Mouse (Mus musculus) stomach, embryonic 14.5 days (tissue): ENCODE data around the gene Pdx1. TPM values are rescaled to one million over a fixed set of nuclear protein-coding genes. Genes with fewer than 3 reads are reported as not detected.

ENCODE experiments used
- ATAC-seq: fragments of 200-750 bp; cut with Nextera tagmentation; 2 replicates; pipeline ENCODE4 v1.8.0; 2017; ENCODE audit warnings: low read depth, moderate TSS enrichment; ENCODE audit not compliant: insufficient number of reproducible peaks, insufficient read depth, low FRiP score
- H3K27ac ChIP-seq: fragments of 300-500 bp; sonication (generic); 2 replicates; pipeline ENCODE4 v1.5.1; 2014; ENCODE audit warnings: mild to moderate bottlenecking, low read length, moderate library complexity, mixed read lengths
- H3K27me3 ChIP-seq: fragments of 300-500 bp; sonication (generic); 2 replicates; pipeline ENCODE4 v1.6.1; 2014; ENCODE audit warnings: low read length, control low read depth, mixed read lengths; ENCODE audit not compliant: control insufficient read depth, insufficient read depth
- H3K36me3 ChIP-seq: fragments of 300-500 bp; sonication (generic); 2 replicates; pipeline ENCODE4 v1.6.1; 2014; ENCODE audit warnings: mild to moderate bottlenecking, control low read depth, low read length, moderate library complexity, mixed read lengths; ENCODE audit not compliant: control insufficient read depth, insufficient read depth
- H3K4me1 ChIP-seq: fragments of 300-500 bp; sonication (generic); 2 replicates; pipeline ENCODE4 v1.6.1; 2014; ENCODE audit warnings: low read length, control low read depth, mixed read lengths; ENCODE audit not compliant: control insufficient read depth, insufficient read depth
- H3K4me2 ChIP-seq: fragments of 300-500 bp; sonication (generic); replicated peaks from 2 replicates; pipeline ENCODE4 v1.6.1; 2014; ENCODE audit warnings: low read depth, low read length, control low read depth
- H3K4me3 ChIP-seq: fragments of 300-500 bp; sonication (generic); 2 replicates; pipeline ENCODE4 v1.5.1; 2014; ENCODE audit warnings: low read depth, low read length, control low read depth
- H3K9ac ChIP-seq: fragments of 300-500 bp; sonication (generic); replicated peaks from 2 replicates; pipeline ENCODE4 v1.6.1; 2014; ENCODE audit warnings: low read depth, mild to moderate bottlenecking, control low read depth, low read length, moderate library complexity, mixed read lengths
- H3K9me3 ChIP-seq: fragments of 300-500 bp; sonication (generic); 2 replicates; pipeline ENCODE4 v1.6.1; 2016; ENCODE audit warnings: low read depth, low read length, control low read depth; ENCODE audit not compliant: control insufficient read depth
- WGBS: fragments of 180-500 bp; shearing (Covaris S2); extraction: QIAGEN DNeasy Blood & Tissue Kit; methylation state at CpG from one replicate; pipeline ENCODE4 v1.1.7; 2014; 5-methylcytosine and 5-hydroxymethylcytosine counted together
- polyA plus RNA-seq: library from polyadenylated mRNA; unstranded; fragments of >200 nt; fragmentation: Nextera tagmentation; extraction: Ambion mirVana; gene quantifications from 2 replicates; pipeline ENCODE4 v1.2.1, GENCODE M21; 2014

Pdx1 gene
- polyA plus RNA-seq, 1 experiment from 2014 or later, result 3.4 TPM

- Histone ChIP-seq H3K4me1 (no peaks in the 10 kb centered on the region), H3K27ac (no peak overlapping the region), H3K9ac (no peak overlapping the region), H3K36me3 (no peaks in the 10 kb centered on the region), H3K4me2 (peak overlapping the region; percentile 22; the same call in 1 of the 2 replicates), H3K27me3 (peaks cover 71% of the 10 kb centered on the region), H3K4me3 (peak overlapping the region; percentile 13), H3K9me3 (no peaks in the 10 kb centered on the region)
- 1% methylated on average over 48 of the region's 48 CpGs for WGBS
- ATAC-seq, result no peak
Measured at GRCm38 (mm10) chr5:147274174-147275141, 4.7 kb downstream of the Pdx1 start.

GRCm38 (mm10) chr5:147275761-147276160, 6.0 kb downstream of the Pdx1 start:
- no peak for ATAC-seq
- Histone ChIP-seq H3K27me3 (peaks cover 65% of the 10 kb centered on the region), H3K4me1 (no peaks in the 10 kb centered on the region), H3K4me2 (no peak overlapping the region), H3K36me3 (no peaks in the 10 kb centered on the region), H3K9me3 (no peaks in the 10 kb centered on the region), H3K4me3 (no peak overlapping the region), H3K9ac (no peak overlapping the region), H3K27ac (no peak overlapping the region)
- WGBS, result 14% methylated on average over 3 of the region's 3 CpGs

GRCm38 (mm10) chr5:147276701-147277546, 7.2 kb downstream of the Pdx1 start:
- H3K9me3 ChIP-seq, result no peaks in the 10 kb centered on the region
- no peak overlapping the region for H3K27ac ChIP-seq
- no peak for ATAC-seq
- no peaks in the 10 kb centered on the region for H3K36me3 ChIP-seq
- H3K4me3 ChIP-seq, result no peak overlapping the region
- H3K4me2 ChIP-seq, result no peak overlapping the region; the same call in 1 of the 2 replicates
- H3K27me3 ChIP-seq, result peaks cover 58% of the 10 kb centered on the region
- WGBS, result 3% methylated on average over 18 of the region's 18 CpGs
- no peaks in the 10 kb centered on the region for H3K4me1 ChIP-seq
- H3K9ac ChIP-seq, result no peak overlapping the region

GRCm38 (mm10) chr5:147277547-147277925, 7.8 kb downstream of the Pdx1 start:
- WGBS, result 1% methylated on average over 13 of the region's 13 CpGs

GRCm38 (mm10) chr5:147284365-147284764, 14.6 kb downstream of the Pdx1 start:
- Histone ChIP-seq H3K27me3 (peaks cover 10% of the 10 kb centered on the region; the same call in 1 of the 2 replicates), H3K4me2 (no peak overlapping the region), H3K9me3 (no peaks in the 10 kb centered on the region), H3K36me3 (no peaks in the 10 kb centered on the region), H3K27ac (no peak overlapping the region), H3K9ac (no peak overlapping the region), H3K4me3 (no peak overlapping the region), H3K4me1 (no peaks in the 10 kb centered on the region)
- ATAC-seq, result no peak
- 77% methylated on average over 4 of the region's 4 CpGs for WGBS

More at GRCm38 (mm10) chr5:147277547-147277925, 7.8 kb downstream of the Pdx1 start:
- no peaks in the 10 kb centered on the region for H3K36me3 ChIP-seq
- H3K4me2 ChIP-seq, result no peak overlapping the region
- no peaks in the 10 kb centered on the region for H3K4me1 ChIP-seq
- no peak overlapping the region for H3K4me3 ChIP-seq
- H3K27ac ChIP-seq, result no peak overlapping the region
- no peak overlapping the region for H3K9ac ChIP-seq
- ATAC-seq, result no peak
- peaks cover 52% of the 10 kb centered on the region for H3K27me3 ChIP-seq
- H3K9me3 ChIP-seq, result no peaks in the 10 kb centered on the region

GRCm38 (mm10) chr5:147291764-147292505, 22.2 kb downstream of the Pdx1 start:
- Histone ChIP-seq H3K27ac (no peak overlapping the region; the same call in 1 of the 2 replicates), H3K27me3 (peaks cover 19% of the 10 kb centered on the region), H3K36me3 (no peaks in the 10 kb centered on the region), H3K4me1 (peaks cover 10% of the 10 kb centered on the region; the same call in 1 of the 2 replicates), H3K9ac (no peak overlapping the region; the same call in 1 of the 2 replicates), H3K4me2 (no peak overlapping the region), H3K4me3 (no peak overlapping the region), H3K9me3 (no peaks in the 10 kb centered on the region)
- ATAC-seq, result peak; percentile 44; the same call in 1 of the 2 replicates
- 20% methylated on average over 16 of the region's 16 CpGs for WGBS

GRCm38 (mm10) chr5:147292506-147293120, 22.9 kb downstream of the Pdx1 start:
- WGBS, result 35% methylated on average over 13 of the region's 13 CpGs
- Histone ChIP-seq H3K4me2 (no peak overlapping the region), H3K4me3 (no peak overlapping the region), H3K27me3 (peaks cover 20% of the 10 kb centered on the region), H3K4me1 (peaks cover 10% of the 10 kb centered on the region; the same call in 1 of the 2 replicates), H3K9me3 (no peaks in the 10 kb centered on the region), H3K9ac (no peak overlapping the region), H3K36me3 (no peaks in the 10 kb centered on the region), H3K27ac (0 out of 2 replicates have a peak overlapping the region, but pooled peaks have one; percentile 6)
- peak; percentile 19; the same call in 1 of the 2 replicates for ATAC-seq
